Mouse (Mus musculus): ENCODE measurements at regions not wholly inside any gene's neighbourhood (a gene's known extent, or its start where the extent isn't known, plus 50 kb on each side); places are given as distances from the start of the nearest gene placed in this dataset.

- DNase-seq (ENCODE audit: low read depth), result no peak
These were observed 598.2 kb downstream of the Cenpc1 start for GRCm38 (mm10) chr5:85467151-85467550.

All from naive thymus-derived CD4-positive, alpha-beta T cell, adult 2 months (primary cell).